Mouse (Mus musculus): ENCODE measurements around the gene Rgl1.

- TF ChIP-seq CTCF (IDR thresholded peaks at IDR 0.05; ENCODE audit: extremely low read depth, insufficient read length, insufficient replicate concordance, low read depth, low read length), result no peak
- no peak for TF ChIP-seq POLR2A (IDR thresholded peaks at IDR 0.05; ENCODE audit: low read depth, low read length)
These were observed 174.2 kb downstream of the Rgl1 start for GRCm38 (mm10) chr1:152591746-152592498.
